Mouse (Mus musculus) G1E (cell line): ENCODE measurements around the gene Dedd2. TPM values are rescaled to one million over a fixed set of nuclear protein-coding genes. Genes with fewer than 3 reads are reported as not detected.

ENCODE experiments used
- ATAC-seq: 2 replicates; pipeline ENCODE4 v1.8.0; 2016; ENCODE audit warnings: mild to moderate bottlenecking; ENCODE audit not compliant: insufficient number of reproducible peaks, poor library complexity, low FRiP score, severe bottlenecking; ENCODE audit errors: extremely low read depth
- DNase-seq: peaks from one replicate; pipeline ENCODE4 v3.0.0; 2012; ENCODE audit warnings: low spot score
- H3K27me3 ChIP-seq: 2 replicates; pipeline ENCODE4 v1.6.1; 2012; ENCODE audit warnings: mild to moderate bottlenecking, low read length, inconsistent platforms; ENCODE audit not compliant: insufficient read depth
- H3K36me3 ChIP-seq: replicated peaks from 2 replicates; pipeline ENCODE3; 2012; ENCODE audit warnings: mild to moderate bottlenecking, inconsistent platforms
- H3K4me1 ChIP-seq: 2 replicates; pipeline ENCODE4 v1.6.1; 2012; ENCODE audit warnings: low read depth, low read length, inconsistent platforms, mixed read lengths; ENCODE audit not compliant: insufficient read depth
- H3K4me3 ChIP-seq: 2 replicates; pipeline ENCODE4 v1.5.1; 2012; ENCODE audit warnings: low read depth, mild to moderate bottlenecking, inconsistent platforms, low read length, moderate library complexity, mixed read lengths
- H3K9me3 ChIP-seq: replicated peaks from 2 replicates; pipeline ENCODE4 v1.6.1; 2012; ENCODE audit warnings: inconsistent platforms
- CTCF ChIP-seq: IDR thresholded peaks from 2 replicates; pipeline ENCODE4 v1.5.1; 2012; ENCODE audit warnings: low read depth, low read length, inconsistent platforms, mixed read lengths
- GATA1 ChIP-seq: IDR thresholded peaks from 2 replicates; pipeline ENCODE4 v1.6.1; 2012; ENCODE audit warnings: borderline replicate concordance, low read length, inconsistent platforms, mixed read lengths
- GATA2 ChIP-seq: IDR thresholded peaks from 2 replicates; pipeline ENCODE4 v1.6.1; 2012; ENCODE audit warnings: low read depth, low read length, inconsistent platforms, borderline replicate concordance
- POLR2AphosphoS5 ChIP-seq: IDR thresholded peaks from 2 replicates; pipeline ENCODE4 v1.6.1; 2012; ENCODE audit warnings: low read depth, low read length, inconsistent platforms; ENCODE audit not compliant: insufficient replicate concordance
- TAL1 ChIP-seq: conservative IDR thresholded peaks from 2 replicates; pipeline ENCODE4 v1.6.1; 2012; ENCODE audit warnings: low read depth, low read length, inconsistent platforms, mixed read lengths
- polyA plus RNA-seq: library from polyadenylated mRNA; stranded (reverse); fragments of >175 nt; gene quantifications from 2 replicates; pipeline ENCODE4 v1.2.3, GENCODE M21; 2012
- total RNA-seq, 2 experiments: library from RNA; stranded (forward) in 1 of 2; stranded (reverse) in 1 of 2; fragments of 200-1000 nt in 1 of 2; fragments of >200 nt in 1 of 2; fragmentation: Nextera tagmentation in 1 of 2; gene quantifications; 2 replicates each; pipeline ENCODE4 v1.2.3; 2014 to 2017

Dedd2 gene
- total and polyA plus RNA-seq, 3 experiments, result 9.7 to 43.7 (median 13.1) TPM

GRCm38 (mm10) chr7:25227523-25228300 lies 7.3 kb upstream of the Dedd2 start:
- Histone ChIP-seq H3K4me3 (peak overlapping the region; percentile 21; the same call in 1 of the 2 replicates), H3K36me3 (peaks cover 99% of the 10 kb centered on the region), H3K27me3 (no peaks in the 10 kb centered on the region), H3K4me1 (peaks cover 92% of the 10 kb centered on the region), H3K9me3 (no peaks in the 10 kb centered on the region)
- no peak for ATAC-seq
- TF ChIP-seq GATA1 (no peak), POLR2AphosphoS5 (no peak), TAL1 (no peak), GATA2 (no peak), CTCF (no peak)
- DNase-seq, result no peak

GRCm38 (mm10) chr7:25222275-25222967 lies 2.0 kb upstream of the Dedd2 start:
- H3K27me3 ChIP-seq, result no peaks in the 10 kb centered on the region
- H3K4me3 ChIP-seq, result peak overlapping the region; percentile 90
- peaks cover 88% of the 10 kb centered on the region for H3K4me1 ChIP-seq
- H3K9me3 ChIP-seq, result no peaks in the 10 kb centered on the region
- peaks cover 61% of the 10 kb centered on the region for H3K36me3 ChIP-seq
- peak; percentile 32 for TF ChIP-seq TAL1
- no peak for TF ChIP-seq CTCF
- DNase-seq, result no peak
- no peak for ATAC-seq

GRCm38 (mm10) chr7:25221102-25221883 lies 878 bp upstream of the Dedd2 start, which contains the start of gene Zfp526:
Gene Zfp526, plus strand, starts transcription at chr7:25221425.
- TF ChIP-seq GATA1 (no peak), POLR2AphosphoS5 (no peak), CTCF (no peak), TAL1 (no peak), GATA2 (no peak)
- Histone ChIP-seq H3K4me1 (peaks cover 79% of the 10 kb centered on the region), H3K9me3 (no peaks in the 10 kb centered on the region), H3K36me3 (peaks cover 55% of the 10 kb centered on the region), H3K4me3 (peak within 1 kb of the TSS; percentile 90), H3K27me3 (no peaks in the 10 kb centered on the region)
- DNase-seq (peak; percentile 96), ATAC-seq (peak; percentile 70)

- H3K4me1 ChIP-seq, result peaks cover 69% of the 10 kb centered on the region
- H3K36me3 ChIP-seq, result peaks cover 54% of the 10 kb centered on the region
Observed at GRCm38 (mm10) chr7:25219756-25220456, 509 bp downstream of the Dedd2 start.

GRCm38 (mm10) chr7:25219416-25219750 lies 1.0 kb downstream of the Dedd2 start:
- DNase-seq, result no peak
- H3K4me3 ChIP-seq, result peak overlapping the region; percentile 90
- no peak for ATAC-seq
- peaks cover 52% of the 10 kb centered on the region for H3K36me3 ChIP-seq
- no peaks in the 10 kb centered on the region for H3K9me3 ChIP-seq
- TF ChIP-seq CTCF, result no peak
- TF ChIP-seq TAL1, result no peak
- no peak for TF ChIP-seq GATA2
- no peak for TF ChIP-seq GATA1
- TF ChIP-seq POLR2AphosphoS5, result no peak
- H3K4me1 ChIP-seq, result peaks cover 64% of the 10 kb centered on the region
- no peaks in the 10 kb centered on the region for H3K27me3 ChIP-seq

More at GRCm38 (mm10) chr7:25219756-25220456, 509 bp downstream of the Dedd2 start:
- DNase-seq (peak; percentile 92), ATAC-seq (peak; percentile 62)
- peak overlapping the region; percentile 90 for H3K4me3 ChIP-seq
- TF ChIP-seq GATA1, result no peak
- TF ChIP-seq CTCF, result no peak
- no peak for TF ChIP-seq GATA2
- TF ChIP-seq POLR2AphosphoS5, result no peak
- no peak for TF ChIP-seq TAL1
- H3K27me3 ChIP-seq, result no peaks in the 10 kb centered on the region
- H3K9me3 ChIP-seq, result no peaks in the 10 kb centered on the region
